Mouse (Mus musculus) G1E (cell line): ENCODE results near the gene Dhrs3.

Experiments
- CTCF ChIP-seq: IDR thresholded peaks from 2 replicates; pipeline ENCODE4 v1.5.1; 2012; ENCODE audit warnings: low read depth, low read length, inconsistent platforms, mixed read lengths
- GATA1 ChIP-seq: IDR thresholded peaks from 2 replicates; pipeline ENCODE4 v1.6.1; 2012; ENCODE audit warnings: borderline replicate concordance, low read length, inconsistent platforms, mixed read lengths
- GATA2 ChIP-seq: IDR thresholded peaks from 2 replicates; pipeline ENCODE4 v1.6.1; 2012; ENCODE audit warnings: low read depth, low read length, inconsistent platforms, borderline replicate concordance
- TAL1 ChIP-seq: conservative IDR thresholded peaks from 2 replicates; pipeline ENCODE4 v1.6.1; 2012; ENCODE audit warnings: low read depth, low read length, inconsistent platforms, mixed read lengths

DNA sequence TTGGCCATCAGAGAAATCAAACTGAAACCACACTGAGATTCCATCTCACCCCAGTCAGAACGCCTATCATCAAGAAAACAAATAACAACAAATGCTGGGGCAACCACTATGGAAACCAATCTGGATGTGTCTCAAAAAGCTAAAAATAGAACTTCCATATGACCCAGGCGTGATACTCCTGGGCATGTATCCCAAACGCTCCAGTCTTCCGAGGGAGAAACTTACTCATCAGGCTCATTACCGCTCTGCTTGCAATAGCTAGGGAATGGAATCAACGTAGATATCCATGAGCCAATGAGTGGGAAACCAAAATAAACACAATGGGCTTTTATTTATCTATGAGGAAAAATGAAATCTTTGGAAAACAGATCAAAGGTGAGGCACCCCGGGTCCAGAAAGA, 59.2 kb downstream of the Dhrs3 start:
- no peak for TF ChIP-seq CTCF
- no peak for TF ChIP-seq GATA2
- no peak for TF ChIP-seq TAL1
- TF ChIP-seq GATA1: no peak
